Mouse (Mus musculus) CD4-positive, CD25-positive, alpha-beta regulatory T cell, adult 9 weeks (primary cell): ENCODE data around the gene Hmx2. TPM values are rescaled to one million over a fixed set of nuclear protein-coding genes. Genes with fewer than 3 reads are reported as not detected.

ENCODE experiments used
- polyA plus RNA-seq: library from polyadenylated mRNA; unstranded; fragments of 100-300 nt; shearing (Covaris generic); gene quantifications from one replicate; pipeline ENCODE4 v1.2.1, GENCODE M21; 2017

Gene Hmx2
- polyA plus RNA-seq, result not detected

DNA sequence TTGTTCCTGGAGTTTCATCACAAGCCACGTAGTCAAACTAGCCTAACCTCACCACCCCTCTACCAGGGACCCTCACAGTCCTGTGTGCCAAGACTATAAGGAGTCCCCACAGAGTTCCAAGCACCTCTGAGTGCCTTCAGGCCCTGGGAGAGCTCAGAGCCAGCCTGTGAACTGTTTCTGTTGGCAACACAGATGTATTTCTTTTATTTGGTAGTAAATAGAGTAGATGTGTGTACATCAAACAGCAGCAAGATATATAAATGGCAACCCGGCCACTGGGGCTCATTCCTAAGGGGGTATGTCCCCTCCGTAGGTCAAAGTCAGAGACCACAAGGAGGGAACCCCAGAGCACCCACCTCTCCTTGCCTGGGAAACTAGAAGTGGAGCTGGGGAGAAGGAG lies at the start of gene Hmx2:
Gene Hmx2, plus strand, starts transcription at position 301 of the 400 bp plus-strand sequence.

DNA sequence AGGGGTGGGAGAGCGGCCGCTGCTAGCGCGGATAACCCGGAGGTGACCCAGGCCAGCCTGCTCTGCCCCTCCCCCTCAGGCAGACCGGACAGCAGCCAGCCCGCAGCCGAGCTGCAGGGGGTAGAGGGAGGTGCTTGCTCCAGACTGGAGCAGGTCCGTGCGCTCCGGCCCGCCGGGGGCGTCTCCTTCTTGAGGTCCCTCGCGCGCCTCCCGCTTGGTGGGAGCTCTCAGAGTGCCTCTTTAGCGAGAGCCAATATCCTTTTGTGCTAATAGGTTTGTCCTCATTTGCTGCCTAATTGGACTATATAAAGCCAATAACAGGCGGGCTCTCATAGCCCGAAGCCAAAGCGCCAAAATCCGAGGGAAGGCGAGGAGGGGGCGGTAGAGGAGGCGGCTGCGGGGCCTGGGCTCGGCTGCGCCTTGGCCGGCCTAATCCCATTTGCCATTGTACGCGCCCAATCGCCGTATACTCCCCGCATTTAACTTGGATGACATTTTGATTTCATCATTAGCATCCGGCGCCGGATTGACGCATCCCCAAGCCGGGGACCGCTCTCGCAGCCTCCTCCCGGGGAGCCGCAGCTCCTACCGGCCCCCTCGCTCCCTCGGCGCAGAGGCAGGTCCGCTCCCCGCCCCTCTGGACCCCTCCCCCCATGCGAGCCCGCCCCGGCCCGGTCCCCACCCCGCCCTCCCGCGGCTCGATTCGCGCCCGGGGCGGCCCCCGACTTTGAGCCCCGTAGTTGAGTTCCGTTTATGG lies 6.3 kb upstream of the Hmx2 start, which contains the start of gene Hmx3:
Gene Hmx3, plus strand, starts transcription at position 753 of the 757 bp plus-strand sequence.

DNA sequence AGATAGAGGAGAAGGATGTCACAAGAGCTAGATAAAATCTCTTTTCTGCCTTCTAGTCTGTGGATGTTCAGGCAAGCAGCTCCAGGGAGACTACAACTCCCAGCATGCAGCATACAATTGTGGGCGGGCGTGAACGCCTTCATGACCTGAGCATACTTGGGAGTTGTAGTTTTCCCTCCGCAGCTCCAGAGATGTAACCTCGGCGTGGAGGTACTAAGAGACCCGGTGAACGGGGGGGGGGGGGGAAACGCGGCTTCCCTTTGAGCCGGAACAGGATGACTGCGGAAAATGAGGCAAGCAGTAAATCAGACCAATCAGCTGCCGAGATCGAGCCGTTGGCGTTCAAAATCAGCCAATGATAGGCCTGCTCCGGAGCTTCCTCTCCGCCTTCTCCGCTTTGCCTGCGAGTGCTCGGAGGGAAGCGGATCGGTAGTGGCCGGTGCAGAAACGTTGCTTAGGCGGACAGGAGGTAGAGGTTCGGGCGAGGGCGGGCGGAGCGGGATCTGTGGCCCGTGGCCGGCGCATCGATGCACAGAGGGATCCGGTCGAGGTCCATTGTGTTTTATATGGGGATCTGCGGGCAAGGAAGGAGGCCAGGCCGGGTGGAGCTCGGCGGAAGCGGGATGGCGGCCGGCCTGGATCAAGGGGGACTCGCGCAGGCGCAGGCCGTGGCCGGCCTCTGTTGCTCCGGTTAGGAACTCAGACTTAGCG lies 11.6 kb downstream of the Hmx2 start, which contains the start of gene Bub3:
Gene Bub3, plus strand, starts transcription at position 237 of the 711 bp plus-strand sequence.

Other genes starting within 250 kb of the Hmx2 start
- gene Cuzd1, start 226.5 kb upstream of the Hmx2 start, polyA plus RNA-seq, result not detected
- gene Fam24b, start 219.3 kb upstream of the Hmx2 start, polyA plus RNA-seq, result not detected
- not detected for gene Fam24a, start 214.9 kb upstream of the Hmx2 start, polyA plus RNA-seq
- 28.1 TPM for gene 2310057M21Rik, start 186.0 kb upstream of the Hmx2 start, polyA plus RNA-seq
- 43.8 TPM for gene Pstk, start 177.6 kb upstream of the Hmx2 start, polyA plus RNA-seq
- gene Ikzf5, start 138.3 kb upstream of the Hmx2 start, polyA plus RNA-seq, result 31.3 TPM
- 62.7 TPM for gene Acadsb, start 138.2 kb upstream of the Hmx2 start, polyA plus RNA-seq
- not detected for gene Hmx3, start 5.9 kb upstream of the Hmx2 start, polyA plus RNA-seq
- 202 TPM for gene Bub3, start 11.4 kb downstream of the Hmx2 start, polyA plus RNA-seq